Mouse (Mus musculus): ENCODE results near the gene Scpep1. TPM values are rescaled to one million over a fixed set of nuclear protein-coding genes. Genes with fewer than 3 reads are reported as not detected.

Gene Scpep1
- polyA plus RNA-seq, 1 experiment from 2014 or later, result 168 TPM

DNA sequence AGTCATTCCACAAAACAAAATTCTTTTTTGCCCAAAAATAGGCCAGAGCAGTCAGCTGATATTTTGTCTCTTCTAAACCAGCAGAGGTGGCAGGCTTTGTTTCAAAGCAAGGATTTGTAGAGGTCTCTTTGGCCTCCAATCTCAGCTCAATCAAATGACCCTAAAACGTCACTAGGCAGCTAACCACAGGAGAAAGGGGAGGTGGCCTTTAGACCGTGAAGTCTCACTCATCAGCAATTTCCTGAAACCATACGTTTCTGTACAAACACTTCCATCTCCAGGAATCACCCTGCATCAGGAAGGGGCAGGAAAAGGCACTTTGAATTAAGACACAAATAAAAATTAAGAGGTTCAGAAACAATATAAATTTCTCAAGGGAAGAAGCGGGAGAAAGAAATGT lies 462 bp downstream of the Scpep1 start:
- peak overlapping the region; percentile 57 for H3K4me3 ChIP-seq (ENCODE audit: low read length)
- peak overlapping the region; percentile 54 for H3K4me2 ChIP-seq (ENCODE audit: low read depth, low read length)
- no peaks in the 10 kb centered on the region for H3K27me3 ChIP-seq (replicated peaks; ENCODE audit: control insufficient read depth, insufficient read depth, low read length)
- peak overlapping the region; percentile 72 for H3K27ac ChIP-seq (ENCODE audit: low read length)
- no peaks in the 10 kb centered on the region for H3K9me3 ChIP-seq (ENCODE audit: control insufficient read depth, low read length)
- peak; percentile 83 for ATAC-seq
- H3K36me3 ChIP-seq (ENCODE audit: control insufficient read depth, insufficient read depth, low read length), result no peaks in the 10 kb centered on the region
- under 1% methylated on average over 4 of the region's 4 CpGs for WGBS
- peak overlapping the region; percentile 64 for H3K9ac ChIP-seq (ENCODE audit: low read depth, low read length)
- H3K4me1 ChIP-seq (ENCODE audit: control insufficient read depth, insufficient read depth, low read length), result peaks cover 11% of the 10 kb centered on the region; the same call in 1 of the 2 replicates

DNA sequence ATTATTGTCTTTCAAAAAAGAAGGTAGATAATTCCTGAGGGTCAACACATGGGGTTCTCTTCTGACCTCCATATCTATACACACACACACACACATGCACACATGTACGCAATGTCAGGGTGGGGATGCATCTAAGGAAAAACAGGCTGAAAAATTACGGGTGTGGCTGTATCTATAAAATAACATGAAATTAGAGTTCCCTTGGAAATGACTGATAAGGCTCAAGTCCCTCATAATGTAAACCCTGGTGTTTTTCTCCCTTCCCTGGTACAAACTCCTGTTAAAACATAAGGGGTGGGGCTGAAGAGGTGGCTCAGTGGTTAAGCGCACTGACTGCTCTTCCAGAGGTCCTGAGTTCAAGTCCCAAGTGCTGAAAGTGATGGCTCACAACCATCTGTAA lies 1.7 kb downstream of the Scpep1 start:
- WGBS, result 77% methylated on average over 3 of the region's 3 CpGs
- Histone ChIP-seq H3K4me2 (ENCODE audit: low read depth, low read length) (no peak overlapping the region), H3K4me1 (ENCODE audit: control insufficient read depth, insufficient read depth, low read length) (peaks cover 11% of the 10 kb centered on the region; the same call in 1 of the 2 replicates), H3K27me3 (replicated peaks; ENCODE audit: control insufficient read depth, insufficient read depth, low read length) (no peaks in the 10 kb centered on the region), H3K27ac (ENCODE audit: low read length) (no peak overlapping the region), H3K36me3 (ENCODE audit: control insufficient read depth, insufficient read depth, low read length) (no peaks in the 10 kb centered on the region), H3K9me3 (ENCODE audit: control insufficient read depth, low read length) (no peaks in the 10 kb centered on the region), H3K9ac (ENCODE audit: low read depth, low read length) (no peak overlapping the region), H3K4me3 (ENCODE audit: low read length) (no peak overlapping the region)
- no peak for ATAC-seq

DNA sequence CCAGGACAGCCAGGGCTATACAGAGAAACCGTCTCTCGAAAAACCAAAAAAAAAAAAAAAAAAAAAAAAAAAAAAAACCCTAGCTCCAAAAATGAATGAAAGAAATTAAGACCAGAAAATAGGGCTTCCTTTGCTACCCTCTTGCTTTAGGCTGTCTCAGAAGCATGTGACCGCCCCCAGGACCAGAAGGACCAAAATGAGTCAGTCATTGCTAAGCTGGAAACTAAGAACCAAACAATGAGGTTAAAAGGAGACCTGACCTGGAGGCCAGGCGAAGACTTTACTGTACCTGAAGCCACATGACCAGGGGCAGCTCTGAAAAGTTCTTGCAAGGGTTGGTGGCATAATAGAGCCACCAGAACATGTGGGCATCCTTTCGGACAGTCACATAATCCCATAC lies 3.1 kb downstream of the Scpep1 start:
- Histone ChIP-seq H3K36me3 (ENCODE audit: control insufficient read depth, insufficient read depth, low read length) (no peaks in the 10 kb centered on the region), H3K27ac (ENCODE audit: low read length) (no peak overlapping the region), H3K27me3 (replicated peaks; ENCODE audit: control insufficient read depth, insufficient read depth, low read length) (no peaks in the 10 kb centered on the region), H3K4me1 (ENCODE audit: control insufficient read depth, insufficient read depth, low read length) (peaks cover 11% of the 10 kb centered on the region; the same call in 1 of the 2 replicates), H3K9ac (ENCODE audit: low read depth, low read length) (no peak overlapping the region), H3K4me2 (ENCODE audit: low read depth, low read length) (no peak overlapping the region), H3K9me3 (ENCODE audit: control insufficient read depth, low read length) (no peaks in the 10 kb centered on the region), H3K4me3 (ENCODE audit: low read length) (no peak overlapping the region)
- WGBS, result 93% methylated on average over 5 of the region's 5 CpGs
- ATAC-seq, result no peak

DNA sequence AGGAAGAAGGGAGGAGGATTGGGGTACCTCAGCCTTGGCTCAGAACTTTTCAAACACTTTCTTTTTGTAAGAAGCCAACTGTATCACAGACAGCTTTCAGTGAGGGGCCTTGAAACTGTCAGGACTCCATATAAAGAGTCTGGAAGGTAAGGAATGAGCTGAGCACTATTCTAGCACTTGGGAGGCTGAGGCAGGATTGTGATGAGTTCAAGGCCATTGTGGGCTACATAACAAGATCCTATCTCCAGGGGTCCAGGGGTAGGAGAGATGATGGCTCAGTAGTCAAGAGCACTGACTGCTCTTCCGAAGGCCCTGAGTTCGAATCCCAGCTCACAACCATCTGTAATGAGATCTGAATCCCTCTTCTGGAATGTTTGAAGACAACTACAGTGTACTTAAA lies 3.7 kb downstream of the Scpep1 start:
- WGBS, result 90% methylated on average over 2 of the region's 2 CpGs
- Histone ChIP-seq H3K36me3 (ENCODE audit: control insufficient read depth, insufficient read depth, low read length) (no peaks in the 10 kb centered on the region), H3K9ac (ENCODE audit: low read depth, low read length) (no peak overlapping the region), H3K9me3 (ENCODE audit: control insufficient read depth, low read length) (no peaks in the 10 kb centered on the region), H3K4me1 (ENCODE audit: control insufficient read depth, insufficient read depth, low read length) (peaks cover 11% of the 10 kb centered on the region; the same call in 1 of the 2 replicates), H3K4me2 (ENCODE audit: low read depth, low read length) (no peak overlapping the region), H3K27ac (ENCODE audit: low read length) (no peak overlapping the region), H3K4me3 (ENCODE audit: low read length) (no peak overlapping the region), H3K27me3 (replicated peaks; ENCODE audit: control insufficient read depth, insufficient read depth, low read length) (no peaks in the 10 kb centered on the region)
- no peak for ATAC-seq

DNA sequence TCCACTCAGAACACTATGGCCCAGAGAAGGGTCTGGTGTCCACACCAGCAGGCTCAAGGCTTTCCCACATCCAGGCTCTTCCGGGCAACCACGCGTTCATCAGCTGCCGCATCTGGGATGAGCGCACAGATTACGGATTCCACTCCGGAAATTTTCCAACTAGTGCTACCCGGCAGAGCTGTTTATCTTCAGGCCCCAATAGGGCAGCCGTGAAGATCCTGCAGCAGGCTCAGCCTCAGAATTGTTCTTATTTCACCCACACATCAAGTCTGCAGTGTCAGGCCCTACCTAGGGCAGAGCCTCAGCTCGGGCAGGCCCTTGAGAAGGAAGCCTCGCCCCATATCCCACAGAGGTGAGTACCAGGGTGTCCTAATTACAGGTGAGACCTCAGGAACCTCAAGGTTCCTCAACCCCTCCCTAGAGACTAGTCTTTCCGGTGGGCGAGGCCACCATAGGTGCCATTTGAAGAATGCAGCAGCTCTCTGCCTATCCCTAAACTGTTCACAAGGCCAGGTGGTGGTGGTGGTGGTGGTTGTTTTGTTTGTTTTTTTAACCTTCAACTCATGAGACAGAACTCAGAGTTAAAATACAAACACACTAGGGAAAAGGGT lies 4.5 kb downstream of the Scpep1 start:
- no peak overlapping the region for H3K27ac ChIP-seq (ENCODE audit: low read length)
- H3K27me3 ChIP-seq (replicated peaks; ENCODE audit: control insufficient read depth, insufficient read depth, low read length), result no peaks in the 10 kb centered on the region
- H3K36me3 ChIP-seq (ENCODE audit: control insufficient read depth, insufficient read depth, low read length), result no peaks in the 10 kb centered on the region

DNA sequence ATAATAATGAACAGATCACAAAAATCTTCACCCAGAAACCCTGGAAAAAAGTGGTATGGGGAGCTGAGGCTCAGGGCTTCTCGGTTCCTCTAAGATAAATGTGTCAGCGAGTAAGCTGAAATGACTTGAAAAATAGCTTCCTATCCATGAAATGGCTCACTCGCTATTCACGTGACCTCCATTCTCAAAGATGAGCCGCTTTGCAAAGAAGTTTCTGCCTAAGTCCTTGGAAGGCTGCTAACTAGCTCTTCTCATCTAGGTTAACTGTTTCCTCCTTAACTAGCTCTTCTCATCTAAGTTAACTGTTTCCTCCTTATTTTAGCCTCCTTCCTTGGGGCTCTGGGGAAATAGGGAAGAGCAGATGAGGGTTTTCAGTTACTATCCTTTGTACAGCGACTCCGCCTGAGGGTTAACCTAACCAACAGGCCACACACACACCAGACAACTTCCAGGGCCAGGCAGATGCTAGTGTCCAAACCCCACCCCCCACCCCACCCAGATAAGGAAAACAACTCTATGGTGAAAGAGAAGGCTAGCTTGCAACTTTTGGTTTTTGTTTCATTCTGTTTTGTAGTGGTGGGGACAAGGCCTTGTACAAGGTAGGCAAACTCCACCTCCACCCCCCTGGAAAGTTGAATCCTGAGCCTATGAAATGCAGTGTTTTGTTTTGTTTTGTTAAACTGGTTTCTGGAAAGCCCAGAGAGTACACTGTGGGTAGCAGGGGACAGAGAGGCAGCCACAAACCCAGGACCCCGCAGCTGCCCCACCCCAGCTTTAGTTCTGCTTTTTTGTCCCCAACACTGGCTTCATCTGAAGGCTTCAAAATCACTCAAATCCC lies 5.2 kb downstream of the Scpep1 start:
- no peaks in the 10 kb centered on the region for H3K9me3 ChIP-seq (ENCODE audit: control insufficient read depth, low read length)
- 78% methylated on average over 8 of the region's 8 CpGs for WGBS
- no peak overlapping the region for H3K4me3 ChIP-seq (ENCODE audit: low read length)
- H3K36me3 ChIP-seq (ENCODE audit: control insufficient read depth, insufficient read depth, low read length), result no peaks in the 10 kb centered on the region
- no peak overlapping the region for H3K9ac ChIP-seq (ENCODE audit: low read depth, low read length)
- no peaks in the 10 kb centered on the region for H3K27me3 ChIP-seq (replicated peaks; ENCODE audit: control insufficient read depth, insufficient read depth, low read length)
- no peak overlapping the region for H3K4me2 ChIP-seq (ENCODE audit: low read depth, low read length)
- peaks cover 8% of the 10 kb centered on the region; the same call in 1 of the 2 replicates for H3K4me1 ChIP-seq (ENCODE audit: control insufficient read depth, insufficient read depth, low read length)
- H3K27ac ChIP-seq (ENCODE audit: low read length), result no peak overlapping the region
- ATAC-seq, result no peak

More for the DNA sequence above, 4.5 kb downstream of the Scpep1 start:
- peaks cover 10% of the 10 kb centered on the region; the same call in 1 of the 2 replicates for H3K4me1 ChIP-seq (ENCODE audit: control insufficient read depth, insufficient read depth, low read length)
- H3K9me3 ChIP-seq (ENCODE audit: control insufficient read depth, low read length), result no peaks in the 10 kb centered on the region
- no peak overlapping the region for H3K9ac ChIP-seq (ENCODE audit: low read depth, low read length)
- WGBS, result 75% methylated on average over 13 of the region's 13 CpGs
- no peak overlapping the region for H3K4me3 ChIP-seq (ENCODE audit: low read length)
- H3K4me2 ChIP-seq (ENCODE audit: low read depth, low read length), result no peak overlapping the region
- no peak for ATAC-seq

DNA sequence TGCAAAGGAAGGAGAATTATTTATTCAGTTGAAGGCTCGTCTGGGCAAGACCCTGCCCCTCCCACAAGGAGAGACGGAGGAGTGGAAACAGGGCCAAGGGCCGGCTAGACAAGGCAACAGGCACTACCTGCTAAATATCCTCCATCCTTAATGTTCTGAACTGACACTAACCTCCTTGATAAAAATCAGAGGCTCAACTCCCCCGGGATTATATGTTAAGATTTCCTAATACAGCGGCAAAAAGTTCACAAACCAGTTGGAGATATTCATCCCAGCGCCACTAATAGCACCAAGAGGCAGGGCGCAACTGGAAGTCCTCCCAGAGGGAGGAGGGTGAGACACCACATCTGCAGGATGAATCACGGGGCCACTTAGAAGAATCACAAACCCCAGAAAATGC lies 6.4 kb downstream of the Scpep1 start:
- Histone ChIP-seq H3K9me3 (ENCODE audit: control insufficient read depth, low read length) (no peaks in the 10 kb centered on the region), H3K27ac (ENCODE audit: low read length) (no peak overlapping the region), H3K9ac (ENCODE audit: low read depth, low read length) (no peak overlapping the region), H3K4me3 (ENCODE audit: low read length) (no peak overlapping the region), H3K4me1 (ENCODE audit: control insufficient read depth, insufficient read depth, low read length) (peaks cover 4% of the 10 kb centered on the region; the same call in 1 of the 2 replicates), H3K36me3 (ENCODE audit: control insufficient read depth, insufficient read depth, low read length) (0 out of 2 replicates have a peak, but pooled peaks cover 3% of the 10 kb centered on the region), H3K4me2 (ENCODE audit: low read depth, low read length) (no peak overlapping the region), H3K27me3 (replicated peaks; ENCODE audit: control insufficient read depth, insufficient read depth, low read length) (no peaks in the 10 kb centered on the region)
- 65% methylated on average over 8 of the region's 8 CpGs for WGBS
- no peak for ATAC-seq

DNA sequence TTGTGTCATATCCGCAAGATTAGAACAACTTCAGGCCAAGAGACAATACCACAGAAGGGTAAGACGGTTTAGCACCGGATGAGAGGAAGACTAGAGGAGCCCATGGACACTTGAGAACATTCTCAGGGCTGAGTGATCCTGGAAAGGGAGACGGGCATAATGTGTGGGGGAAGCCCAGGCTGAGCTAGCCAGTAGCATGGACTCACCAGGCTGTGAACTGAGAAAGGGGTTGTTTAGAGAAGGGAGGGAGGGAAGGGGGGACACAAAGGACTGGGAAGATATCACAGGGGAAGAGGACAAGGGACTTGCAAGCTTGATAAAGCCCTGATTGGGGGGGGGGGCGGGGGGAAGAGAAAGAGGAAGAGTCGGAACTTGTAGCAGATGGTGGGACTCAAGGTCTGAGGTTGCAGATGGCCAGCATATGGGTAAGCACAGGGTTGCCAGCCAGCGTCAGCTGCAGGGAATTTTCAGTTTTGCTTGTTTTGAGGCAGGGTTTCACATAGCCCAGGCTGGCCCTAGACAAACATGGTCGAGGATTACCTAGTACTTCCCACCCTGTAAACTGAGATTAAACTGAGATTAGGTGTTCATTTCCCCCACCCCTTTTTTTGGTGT lies 9.2 kb downstream of the Scpep1 start:
- H3K9ac ChIP-seq (ENCODE audit: low read depth, low read length), result no peak overlapping the region
- WGBS, result 87% methylated on average over 7 of the region's 8 CpGs
- no peak overlapping the region for H3K4me3 ChIP-seq (ENCODE audit: low read length)
- H3K27ac ChIP-seq (ENCODE audit: low read length), result no peak overlapping the region
- H3K27me3 ChIP-seq (replicated peaks; ENCODE audit: control insufficient read depth, insufficient read depth, low read length), result no peaks in the 10 kb centered on the region
- H3K4me1 ChIP-seq (ENCODE audit: control insufficient read depth, insufficient read depth, low read length), result 0 out of 2 replicates have a peak, but pooled peaks cover 4% of the 10 kb centered on the region
- no peak overlapping the region for H3K4me2 ChIP-seq (ENCODE audit: low read depth, low read length)
- peaks cover 7% of the 10 kb centered on the region; the same call in 1 of the 2 replicates for H3K36me3 ChIP-seq (ENCODE audit: control insufficient read depth, insufficient read depth, low read length)
- no peaks in the 10 kb centered on the region for H3K9me3 ChIP-seq (ENCODE audit: control insufficient read depth, low read length)
- ATAC-seq, result no peak

DNA sequence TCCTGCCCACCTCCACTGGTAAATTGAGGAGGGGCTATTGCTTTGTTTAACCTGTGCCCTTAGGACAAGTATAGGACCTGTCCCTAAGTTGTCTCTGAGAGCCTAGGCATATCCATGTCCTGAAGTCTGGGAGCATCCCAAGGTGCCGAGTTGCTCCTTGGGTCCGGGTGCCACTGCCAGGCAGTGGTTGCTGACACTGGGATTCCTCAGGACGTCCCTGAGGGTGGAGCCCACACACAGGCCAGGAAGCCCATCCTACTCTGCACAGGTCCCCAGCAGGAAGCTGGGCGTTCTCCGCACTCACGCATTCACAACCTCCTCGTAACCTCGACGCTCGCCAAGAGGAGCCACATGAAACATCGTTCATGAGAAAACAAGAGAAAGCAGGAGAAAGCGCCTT lies 13.8 kb downstream of the Scpep1 start:
- Histone ChIP-seq H3K27me3 (replicated peaks; ENCODE audit: control insufficient read depth, insufficient read depth, low read length) (no peaks in the 10 kb centered on the region), H3K27ac (ENCODE audit: low read length) (no peak overlapping the region), H3K9me3 (ENCODE audit: control insufficient read depth, low read length) (no peaks in the 10 kb centered on the region), H3K36me3 (ENCODE audit: control insufficient read depth, insufficient read depth, low read length) (peaks cover 17% of the 10 kb centered on the region), H3K9ac (ENCODE audit: low read depth, low read length) (no peak overlapping the region), H3K4me3 (ENCODE audit: low read length) (no peak overlapping the region), H3K4me1 (ENCODE audit: control insufficient read depth, insufficient read depth, low read length) (no peaks in the 10 kb centered on the region), H3K4me2 (ENCODE audit: low read depth, low read length) (no peak overlapping the region)
- ATAC-seq, result no peak
- 80% methylated on average over 12 of the region's 12 CpGs for WGBS

Data from intestine, embryonic 16.5 days (tissue).